Mouse (Mus musculus) heart, postnatal 14 days (tissue): ENCODE measurements around the gene Bglap. TPM values are rescaled to one million over a fixed set of nuclear protein-coding genes. Genes with fewer than 3 reads are reported as not detected.
A peak's percentile ranks its signal among the peaks of the same experiment; 100 is the strongest.

Experiments used
- DNase-seq, 2 experiments: peaks; one replicate each; pipeline ENCODE4 v3.0.0; 2021 to 2022
- intact Hi-C: fragments of 180-260 bp; cut with DNase I; formaldehyde crosslinking; loops from one replicate; pipeline ENCODE4 v1.15.1; 2025
- total RNA-seq, 2 experiments: library from RNA; stranded (reverse); gene quantifications; 2 replicates each; pipeline ENCODE4 v1.2.3; 2021

Gene Bglap
- total RNA-seq, 2 experiments from 2014 or later = not detected

- DNase-seq = no peak
- intact Hi-C loops = no loop called here
Measured at GRCm38 (mm10) chr3:88354396-88355165, 29.7 kb downstream of the Bglap start.

GRCm38 (mm10) chr3:88352907-88353306 is 31.4 kb downstream of the Bglap start:
- DNase-seq = no peak
- intact Hi-C loops = no loop called here

GRCm38 (mm10) chr3:88350732-88351131 is 33.5 kb downstream of the Bglap start:
- no peak for DNase-seq
- intact Hi-C loops = no loop called here

DNA sequence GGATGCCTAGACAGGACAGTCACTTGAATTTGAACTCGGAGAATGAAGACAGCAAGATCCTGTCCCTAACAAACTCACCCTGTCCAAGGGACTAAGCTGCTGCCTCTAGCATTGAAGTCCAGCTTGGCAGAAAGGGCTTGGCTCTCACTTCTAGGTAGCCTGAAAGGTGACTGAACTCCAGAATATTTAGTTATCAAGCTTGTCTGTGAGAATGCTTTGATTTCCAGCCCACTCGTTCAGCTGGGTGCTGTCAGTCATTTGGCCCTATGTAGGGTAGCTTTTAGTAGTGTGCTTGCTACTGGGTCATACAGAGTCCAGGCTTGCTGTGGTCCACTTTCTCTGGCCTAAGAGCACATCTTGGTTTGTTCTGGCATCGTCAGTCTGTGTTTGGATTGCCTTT is 45.3 kb downstream of the Bglap start:
- no peak for DNase-seq
- intact Hi-C loops = no loop called here

GRCm38 (mm10) chr3:88338316-88338715 is 45.9 kb downstream of the Bglap start:
- intact Hi-C loops = no loop called here
- DNase-seq = no peak

DNA sequence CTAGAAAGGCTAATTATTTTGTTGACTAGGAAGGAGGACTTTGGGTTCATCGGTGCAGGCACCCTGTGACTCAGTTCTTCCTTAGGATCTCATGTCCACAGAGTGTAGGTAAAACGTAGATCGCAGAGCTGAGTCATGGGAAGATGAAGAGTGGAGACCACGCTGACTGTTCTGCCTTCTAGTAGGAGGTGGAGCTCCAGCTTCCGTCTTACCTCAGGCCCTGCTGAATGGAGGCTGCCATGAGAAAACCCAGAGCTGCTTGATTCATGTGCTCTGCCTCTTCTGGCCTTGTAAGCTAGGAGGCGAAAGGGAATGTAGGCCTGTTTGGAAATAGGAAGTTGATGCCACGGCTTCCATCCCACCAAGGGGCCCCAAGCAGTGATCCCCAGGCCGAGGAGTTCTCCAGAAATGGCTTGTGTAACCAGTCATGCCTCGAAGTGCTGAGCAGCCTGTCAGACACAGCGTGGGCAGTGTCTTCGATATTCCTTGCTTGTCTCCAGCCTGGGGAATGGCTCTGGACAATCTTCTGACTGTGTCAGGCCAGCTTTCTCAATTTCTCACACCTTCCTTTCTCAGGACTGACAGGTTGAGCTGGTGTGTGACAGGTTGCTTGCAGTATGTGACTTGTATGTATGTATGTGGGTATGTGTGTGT is 46.8 kb downstream of the Bglap start:
- no peak for DNase-seq
- intact Hi-C loops = no loop called here

GRCm38 (mm10) chr3:88336058-88337013 is 47.9 kb downstream of the Bglap start, which contains the start of the genes Tmem79 and Smg5:
Tmem79 (minus strand) TSS chr3:88336148.
Smg5 (plus strand) TSS chr3:88336260.
- intact Hi-C loops = no loop called here
- DNase-seq = peak; percentile 96 to 97

GRCm38 (mm10) chr3:88335436-88336053 is 48.7 kb downstream of the Bglap start:
- DNase-seq = peak in 1 of 2 experiments; percentile 27
- intact Hi-C loops = no loop called here

- no peak for DNase-seq
- intact Hi-C loops = no loop called here
Measured at GRCm38 (mm10) chr3:88334902-88335435, 49.3 kb downstream of the Bglap start.

GRCm38 (mm10) chr3:88334029-88334658 is 50.1 kb downstream of the Bglap start:
- intact Hi-C loops = no loop called here

More at GRCm38 (mm10) chr3:88334029-88334658, 50.1 kb downstream of the Bglap start:
- no peak for DNase-seq

Other genes starting within 250 kb of the Bglap start
- 100 to 1,000 TPM; 128 to 130 TPM for gene Mef2d, start 242.1 kb downstream of the Bglap start, total RNA-seq
- gene Rhbg, start 129.8 kb downstream of the Bglap start, total RNA-seq = not detected
- under 1 TPM in 1 of 2 experiments, not detected in 1; 0.24 TPM for gene Gm38392, start 97.3 kb downstream of the Bglap start, total RNA-seq
- 1 to 10 TPM; 4.2 to 4.3 TPM for gene Tsacc, start 87.5 kb downstream of the Bglap start, total RNA-seq
- 100 to 1,000 TPM; 165 to 187 TPM for gene Cct3, start 87.3 kb downstream of the Bglap start, total RNA-seq
- gene Glmp, start 59.4 kb downstream of the Bglap start, total RNA-seq = 10 to 100 TPM; 90.8 to 98.8 TPM
- gene Tmem79, start 48.3 kb downstream of the Bglap start, total RNA-seq = 1 to 10 TPM; 1.6 TPM
- 10 to 100 TPM; 41.5 to 44.3 TPM for gene Smg5, start 48.2 kb downstream of the Bglap start, total RNA-seq
- under 1 TPM; 0.22 to 0.67 TPM for gene Paqr6, start 19.9 kb downstream of the Bglap start, total RNA-seq
- not detected for gene Bglap3, start 11.7 kb downstream of the Bglap start, total RNA-seq
- gene Bglap2, start 5.8 kb downstream of the Bglap start, total RNA-seq = not detected
- 10 to 100 TPM; 23.9 to 25.0 TPM for gene Pmf1, start 25.9 kb upstream of the Bglap start, total RNA-seq
- 10 to 100 TPM; 13.1 to 14.2 TPM for gene Slc25a44, start 40.7 kb upstream of the Bglap start, total RNA-seq
- gene Sema4a, start 76.7 kb upstream of the Bglap start, total RNA-seq = 1 to 10 TPM; 2.3 to 2.6 TPM
- 100 to 1,000 TPM; 128 TPM for gene Lmna, start 125.5 kb upstream of the Bglap start, total RNA-seq
- gene Mex3a, start 147.9 kb upstream of the Bglap start, total RNA-seq = 1 to 10 TPM in 1 of 2 experiments, under 1 TPM in 1; 0.81 to 2.0 TPM
- gene Rab25, start 163.8 kb upstream of the Bglap start, total RNA-seq = under 1 TPM in 1 of 2 experiments, not detected in 1; 0.33 TPM
- gene Lamtor2, start 168.6 kb upstream of the Bglap start, total RNA-seq = 10 to 100 TPM; 77.7 TPM
- gene Ubqln4, start 169.3 kb upstream of the Bglap start, total RNA-seq = 10 to 100 TPM; 55.4 to 60.0 TPM
- 100 to 1,000 TPM in 1 of 2 experiments, 10 to 100 TPM in 1; 95.9 to 108 TPM for gene Ssr2, start 191.4 kb upstream of the Bglap start, total RNA-seq
- 10 to 100 TPM; 71.1 to 71.5 TPM for gene Arhgef2, start 221.5 kb upstream of the Bglap start, total RNA-seq